In the genomic region with DNA sequence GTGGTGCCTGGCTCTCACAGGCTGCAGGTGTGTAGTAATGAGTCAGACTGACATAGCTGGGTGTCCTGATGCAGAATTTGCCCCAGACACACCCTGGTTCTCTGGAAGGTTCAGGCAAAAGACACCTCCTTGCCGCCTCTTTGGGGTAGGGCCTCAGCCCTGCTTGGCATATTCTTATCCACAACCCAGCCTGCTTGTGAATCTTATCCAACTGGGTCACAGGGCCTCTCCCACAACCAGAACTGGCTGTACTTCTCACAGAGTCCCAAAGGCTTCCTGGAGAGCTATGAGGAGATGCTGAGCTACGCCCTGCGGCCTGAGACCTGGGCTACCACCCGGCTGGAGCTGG, we compare ENCODE assay signal across 16 mouse cellular contexts. TPM values are rescaled to one million over a fixed set of nuclear protein-coding genes. Genes with fewer than 3 reads are reported as not detected.
DNase-seq lines count a peak whose midpoint lies in the region; ATAC-seq and TF ChIP-seq lines count a peak whose summit lies in the region.
"Had no signal": no experiment of that assay in that cellular context is flagged by ENCODE, and none has a peak within 500 bp of the region (broad histone marks: within the 10 kb centered on the region; RNA-seq: fewer than 3 reads in every experiment).

No protein-coding gene starts in this region.

- 93% methylated on average over 4 of the region's 4 CpGs for WGBS in forebrain, embryonic 10.5 days
- 95% methylated on average over 4 of the region's 4 CpGs for WGBS in forebrain, postnatal 0 days
- WGBS in heart, embryonic 10.5 days: 91% methylated on average over 4 of the region's 4 CpGs
- WGBS in liver, postnatal 0 days (ENCODE audit: insufficient replicate concordance): 83% methylated on average over 4 of the region's 4 CpGs
- 96% methylated on average over 4 of the region's 4 CpGs for WGBS in hindbrain, embryonic 16.5 days

- ATAC-seq in forebrain, postnatal 0 days: no peak
- ATAC-seq in liver, postnatal 0 days: peak; percentile 74
- no peak for ATAC-seq in hindbrain, embryonic 16.5 days
- ATAC-seq: hindbrain, postnatal 0 days had no signal

- H3K4me3 ChIP-seq in forebrain, embryonic 10.5 days: no peak overlapping the region
- H3K4me3 ChIP-seq in forebrain, postnatal 0 days (ENCODE audit: low read depth, low read length): no peak overlapping the region
- no peak overlapping the region for H3K4me3 ChIP-seq in brown adipose tissue, adult 24 weeks (ENCODE audit: insufficient read depth, low read depth, low read length)
- H3K4me3 ChIP-seq in heart, embryonic 10.5 days: no peak overlapping the region
- H3K4me3 ChIP-seq in liver, postnatal 0 days (ENCODE audit: low read depth, low read length): no peak overlapping the region
- no peak overlapping the region for H3K4me3 ChIP-seq in hindbrain, embryonic 16.5 days (ENCODE audit: low read length)
- H3K4me3 ChIP-seq: limb, embryonic 12.5 days; midbrain, embryonic 12.5 days had no signal

- DNase-seq in forebrain, embryonic 10.5 days (ENCODE audit: extremely low spot score, low spot score): no peak
- DNase-seq in forebrain, postnatal 0 days: no peak
- no peak for DNase-seq in heart, embryonic 10.5 days (ENCODE audit: low spot score)
- no peak for DNase-seq in liver, postnatal 0 days
- DNase-seq in frontal cortex, postnatal 14 days (ENCODE audit: low spot score in 2 of 2): no peak
- DNase-seq in embryo, embryonic 9.5 days (ENCODE audit: extremely low spot score): no peak
- DNase-seq: B cell, adult 2 months; cerebellum, postnatal 36 days; lung, postnatal 14 days; thymus, postnatal 14 days had no signal

- H3K9ac ChIP-seq in forebrain, postnatal 0 days: no peak overlapping the region
- no peak overlapping the region for H3K9ac ChIP-seq in liver, postnatal 0 days (replicated peaks)
- no peak overlapping the region for H3K9ac ChIP-seq in hindbrain, embryonic 16.5 days (ENCODE audit: low read depth, low read length)
- H3K9ac ChIP-seq: limb, embryonic 12.5 days; midbrain, embryonic 12.5 days had no signal

- H3K9me3 ChIP-seq in forebrain, embryonic 10.5 days: no peaks in the 10 kb centered on the region
- H3K9me3 ChIP-seq in forebrain, postnatal 0 days (ENCODE audit: low read length): no peaks in the 10 kb centered on the region
- no peaks in the 10 kb centered on the region for H3K9me3 ChIP-seq in heart, embryonic 10.5 days
- H3K9me3 ChIP-seq in liver, postnatal 0 days (ENCODE audit: low read length): no peaks in the 10 kb centered on the region
- H3K9me3 ChIP-seq in hindbrain, embryonic 16.5 days (ENCODE audit: control insufficient read depth, low read length): no peaks in the 10 kb centered on the region
- H3K9me3 ChIP-seq: G1E; limb, embryonic 12.5 days; midbrain, embryonic 12.5 days had no signal

- TF ChIP-seq EP300 in liver, postnatal 0 days (IDR thresholded peaks at IDR 0.05; ENCODE audit: low read depth): peak; percentile 49

- no peak for TF ChIP-seq CTCF in forebrain, postnatal 0 days (IDR thresholded peaks at IDR 0.05; ENCODE audit: low read depth)
- TF ChIP-seq CTCF in liver, postnatal 0 days (IDR thresholded peaks at IDR 0.05; ENCODE audit: low read depth): no peak

- peak overlapping the region; percentile 48; the same call in 1 of the 2 replicates for H3K27ac ChIP-seq in forebrain, embryonic 10.5 days
- no peak overlapping the region for H3K27ac ChIP-seq in forebrain, postnatal 0 days (ENCODE audit: low read depth, low read length)
- peak overlapping the region; percentile 86 for H3K27ac ChIP-seq in brown adipose tissue, adult 24 weeks (replicated peaks; ENCODE audit: low read depth, low read length)
- peak overlapping the region; percentile 24; the same call in 1 of the 2 replicates for H3K27ac ChIP-seq in heart, embryonic 10.5 days
- no peak overlapping the region for H3K27ac ChIP-seq in liver, postnatal 0 days (ENCODE audit: low read depth)
- H3K27ac ChIP-seq in hindbrain, embryonic 16.5 days (ENCODE audit: low read depth, low read length): no peak overlapping the region
- H3K27ac ChIP-seq: hindbrain, postnatal 0 days; limb, embryonic 12.5 days; midbrain, embryonic 12.5 days had no signal

- peaks cover 94% of the 10 kb centered on the region for H3K36me3 ChIP-seq in forebrain, embryonic 10.5 days (replicated peaks)
- peaks cover 64% of the 10 kb centered on the region for H3K36me3 ChIP-seq in forebrain, postnatal 0 days (ENCODE audit: insufficient read depth)
- peaks cover 95% of the 10 kb centered on the region for H3K36me3 ChIP-seq in heart, embryonic 10.5 days
- H3K36me3 ChIP-seq in liver, postnatal 0 days (replicated peaks; ENCODE audit: insufficient read depth, low read length): peaks cover 27% of the 10 kb centered on the region
- peaks cover 45% of the 10 kb centered on the region for H3K36me3 ChIP-seq in hindbrain, embryonic 16.5 days (ENCODE audit: control insufficient read depth, insufficient read depth, low read length)

- H3K4me1 ChIP-seq in forebrain, embryonic 10.5 days: no peaks in the 10 kb centered on the region
- H3K4me1 ChIP-seq in forebrain, postnatal 0 days (ENCODE audit: insufficient read depth): no peaks in the 10 kb centered on the region
- H3K4me1 ChIP-seq in brown adipose tissue, adult 24 weeks (ENCODE audit: control insufficient read depth, insufficient read depth, insufficient read length, low read length): peaks cover 13% of the 10 kb centered on the region
- H3K4me1 ChIP-seq in heart, embryonic 10.5 days: peaks cover 10% of the 10 kb centered on the region; the same call in 1 of the 2 replicates
- peaks cover 3% of the 10 kb centered on the region; the same call in 1 of the 2 replicates for H3K4me1 ChIP-seq in liver, postnatal 0 days (ENCODE audit: insufficient read depth)
- H3K4me1 ChIP-seq in hindbrain, embryonic 16.5 days (ENCODE audit: control insufficient read depth, insufficient read depth, low read depth, low read length): no peaks in the 10 kb centered on the region
- H3K4me1 ChIP-seq: limb, embryonic 12.5 days; midbrain, embryonic 12.5 days had no signal

- no peak overlapping the region for H3K4me2 ChIP-seq in forebrain, postnatal 0 days (ENCODE audit: low read depth)
- H3K4me2 ChIP-seq in liver, postnatal 0 days (ENCODE audit: low read depth, low read length): no peak overlapping the region
- no peak overlapping the region for H3K4me2 ChIP-seq in hindbrain, embryonic 16.5 days (ENCODE audit: low read length)
- H3K4me2 ChIP-seq: limb, embryonic 12.5 days; midbrain, embryonic 12.5 days had no signal

- H3K27me3 ChIP-seq in forebrain, embryonic 10.5 days (ENCODE audit: poor library complexity, severe bottlenecking): no peaks in the 10 kb centered on the region
- no peaks in the 10 kb centered on the region for H3K27me3 ChIP-seq in forebrain, postnatal 0 days (ENCODE audit: insufficient read depth, low read length)
- no peaks in the 10 kb centered on the region for H3K27me3 ChIP-seq in heart, embryonic 10.5 days (ENCODE audit: insufficient read depth, poor library complexity, severe bottlenecking)
- no peaks in the 10 kb centered on the region for H3K27me3 ChIP-seq in liver, postnatal 0 days (ENCODE audit: insufficient read depth, low read length)
- H3K27me3 ChIP-seq in hindbrain, embryonic 16.5 days (replicated peaks; ENCODE audit: control insufficient read depth, insufficient read depth, low read length): no peaks in the 10 kb centered on the region
- H3K27me3 ChIP-seq: limb, embryonic 12.5 days; midbrain, embryonic 12.5 days had no signal

RNA-seq across cellular contexts. Expression of a gene that starts 10.7 kb away (rescaled TPM):
- polyA plus RNA-seq in forebrain, embryonic 10.5 days (2016; fragmentation: Nextera tagmentation; extraction: Ambion mirVana): 54.8 and 60.1 TPM in 2 replicates
- total RNA-seq in forebrain, postnatal 0 days (2014; rRNA removed): 52.2 and 92.4 TPM in 2 replicates
- 40.1 and 44.7 TPM in 2 replicates for polyA plus RNA-seq in forebrain, postnatal 0 days (2015; fragmentation: Nextera tagmentation; extraction: Ambion mirVana)
- 10.4 and 13.8 TPM in 2 replicates for polyA plus RNA-seq in brown adipose tissue, adult 24 weeks (2012; ENCODE audit: insufficient read depth, insufficient read length, missing spikeins)
- 29.9 and 36.1 TPM in 2 replicates for polyA plus RNA-seq in heart, embryonic 10.5 days (2016; fragmentation: Nextera tagmentation; extraction: Ambion mirVana)
- 12.0 and 12.2 TPM in 2 replicates for polyA plus RNA-seq in liver, postnatal 0 days (2015; fragmentation: Nextera tagmentation; extraction: Ambion mirVana)
- polyA plus RNA-seq in hindbrain, embryonic 16.5 days (2015; fragmentation: Nextera tagmentation; extraction: Ambion mirVana): 63.7 and 67.7 TPM in 2 replicates

RNA-seq across cellular contexts. Expression of a gene that starts 17.3 kb away (rescaled TPM):
- 29.9 and 30.9 TPM in 2 replicates for polyA plus RNA-seq in forebrain, embryonic 10.5 days (2016; fragmentation: Nextera tagmentation; extraction: Ambion mirVana)
- total RNA-seq in forebrain, postnatal 0 days (2014; rRNA removed): 57.4 and 70.8 TPM in 2 replicates
- polyA plus RNA-seq in forebrain, postnatal 0 days (2015; fragmentation: Nextera tagmentation; extraction: Ambion mirVana): 24.4 and 28.6 TPM in 2 replicates
- polyA plus RNA-seq in brown adipose tissue, adult 24 weeks (2012; ENCODE audit: insufficient read depth, insufficient read length, missing spikeins): 77.1 and 78.5 TPM in 2 replicates
- polyA plus RNA-seq in heart, embryonic 10.5 days (2016; fragmentation: Nextera tagmentation; extraction: Ambion mirVana): 28.2 and 35.1 TPM in 2 replicates
- 7.6 and 8.2 TPM in 2 replicates for polyA plus RNA-seq in liver, postnatal 0 days (2015; fragmentation: Nextera tagmentation; extraction: Ambion mirVana)
- polyA plus RNA-seq in hindbrain, embryonic 16.5 days (2015; fragmentation: Nextera tagmentation; extraction: Ambion mirVana): 38.2 and 39.7 TPM in 2 replicates

RNA-seq across cellular contexts. Expression of a gene that starts 22.2 kb away (rescaled TPM):
- polyA plus RNA-seq in forebrain, embryonic 10.5 days (2016; fragmentation: Nextera tagmentation; extraction: Ambion mirVana): 76.9 and 82.0 TPM in 2 replicates
- 291 and 292 TPM in 2 replicates for total RNA-seq in forebrain, postnatal 0 days (2014; rRNA removed)
- 147 and 156 TPM in 2 replicates for polyA plus RNA-seq in forebrain, postnatal 0 days (2015; fragmentation: Nextera tagmentation; extraction: Ambion mirVana)
- 66.4 and 76.9 TPM in 2 replicates for polyA plus RNA-seq in brown adipose tissue, adult 24 weeks (2012; ENCODE audit: insufficient read depth, insufficient read length, missing spikeins)
- polyA plus RNA-seq in heart, embryonic 10.5 days (2016; fragmentation: Nextera tagmentation; extraction: Ambion mirVana): 101 and 132 TPM in 2 replicates
- polyA plus RNA-seq in liver, postnatal 0 days (2015; fragmentation: Nextera tagmentation; extraction: Ambion mirVana): 13.9 and 14.4 TPM in 2 replicates
- polyA plus RNA-seq in hindbrain, embryonic 16.5 days (2015; fragmentation: Nextera tagmentation; extraction: Ambion mirVana): 208 and 221 TPM in 2 replicates

RNA-seq across cellular contexts. Expression of a gene that starts 34.3 kb away (rescaled TPM):
- 23.2 and 23.6 TPM in 2 replicates for polyA plus RNA-seq in forebrain, embryonic 10.5 days (2016; fragmentation: Nextera tagmentation; extraction: Ambion mirVana)
- total RNA-seq in forebrain, postnatal 0 days (2014; rRNA removed): 28.0 and 33.6 TPM in 2 replicates
- polyA plus RNA-seq in forebrain, postnatal 0 days (2015; fragmentation: Nextera tagmentation; extraction: Ambion mirVana): 20.7 and 24.0 TPM in 2 replicates
- polyA plus RNA-seq in brown adipose tissue, adult 24 weeks (2012; ENCODE audit: insufficient read depth, insufficient read length, missing spikeins): 378 and 560 TPM in 2 replicates
- polyA plus RNA-seq in heart, embryonic 10.5 days (2016; fragmentation: Nextera tagmentation; extraction: Ambion mirVana): 36.1 and 55.2 TPM in 2 replicates
- 57.5 and 64.3 TPM in 2 replicates for polyA plus RNA-seq in liver, postnatal 0 days (2015; fragmentation: Nextera tagmentation; extraction: Ambion mirVana)
- polyA plus RNA-seq in hindbrain, embryonic 16.5 days (2015; fragmentation: Nextera tagmentation; extraction: Ambion mirVana): 25.4 and 30.8 TPM in 2 replicates

RNA-seq across cellular contexts. Expression of a gene that starts 34.5 kb away (rescaled TPM):
- 149 and 165 TPM in 2 replicates for polyA plus RNA-seq in forebrain, embryonic 10.5 days (2016; fragmentation: Nextera tagmentation; extraction: Ambion mirVana)
- total RNA-seq in forebrain, postnatal 0 days (2014; rRNA removed): 129 and 132 TPM in 2 replicates
- polyA plus RNA-seq in forebrain, postnatal 0 days (2015; fragmentation: Nextera tagmentation; extraction: Ambion mirVana): 143 and 148 TPM in 2 replicates
- polyA plus RNA-seq in brown adipose tissue, adult 24 weeks (2012; ENCODE audit: insufficient read depth, insufficient read length, missing spikeins): 83.8 and 94.3 TPM in 2 replicates
- polyA plus RNA-seq in heart, embryonic 10.5 days (2016; fragmentation: Nextera tagmentation; extraction: Ambion mirVana): 129 and 140 TPM in 2 replicates
- polyA plus RNA-seq in liver, postnatal 0 days (2015; fragmentation: Nextera tagmentation; extraction: Ambion mirVana): 65.6 and 76.8 TPM in 2 replicates
- 153 and 159 TPM in 2 replicates for polyA plus RNA-seq in hindbrain, embryonic 16.5 days (2015; fragmentation: Nextera tagmentation; extraction: Ambion mirVana)

Comparison
In these comparisons a context has a peak if more than half of its experiments do, and no peak if none do; other contexts are left out.
1. H3K27ac ChIP-seq: peak in forebrain, embryonic 10.5 days (single experiment), brown adipose tissue, adult 24 weeks (single experiment) and heart, embryonic 10.5 days (single experiment); none in forebrain, postnatal 0 days (single experiment), liver, postnatal 0 days (single experiment) and hindbrain, embryonic 16.5 days (single experiment).